Mouse (Mus musculus): ENCODE results near the gene Adprh. TPM values are rescaled to one million over a fixed set of nuclear protein-coding genes. Genes with fewer than 3 reads are reported as not detected.

Gene Adprh
- polyA plus RNA-seq, 1 experiment from 2014 or later = 28.8 TPM

DNA sequence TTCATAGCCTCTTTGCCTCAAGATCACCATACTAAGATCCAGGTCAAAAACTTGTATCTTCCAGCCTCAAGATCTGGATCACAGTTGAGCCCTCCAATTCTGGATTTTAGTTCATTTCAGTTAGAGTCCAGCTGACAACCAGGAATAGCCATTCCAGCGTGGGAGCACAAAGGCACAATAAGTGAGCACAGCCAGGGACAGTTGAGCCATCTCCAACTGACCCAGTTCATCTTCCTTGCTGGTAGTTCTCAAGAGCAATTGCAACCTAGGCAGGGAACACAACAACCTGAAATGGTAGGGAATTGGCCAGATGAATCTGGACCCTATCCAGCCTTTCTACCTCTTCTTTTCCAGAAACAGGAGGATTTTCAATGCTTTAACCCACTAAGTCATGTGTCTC is 13.3 kb downstream of the Adprh start:
- Histone ChIP-seq H3K4me1 (ENCODE audit: control insufficient read depth, low read depth, low read length) (no peaks in the 10 kb centered on the region), H3K4me3 (ENCODE audit: low read depth, low read length) (no peak overlapping the region), H3K27ac (ENCODE audit: low read length) (no peak overlapping the region), H3K36me3 (ENCODE audit: control insufficient read depth, insufficient read depth) (no peaks in the 10 kb centered on the region), H3K9ac (ENCODE audit: low read depth, low read length) (no peak overlapping the region), H3K4me2 (ENCODE audit: low read depth, low read length) (no peak overlapping the region), H3K27me3 (ENCODE audit: control insufficient read depth, insufficient read depth, low read depth, low read length) (no peaks in the 10 kb centered on the region), H3K9me3 (replicated peaks; ENCODE audit: control insufficient read depth, low read length) (no peaks in the 10 kb centered on the region)
- 63% methylated on average over 1 of the region's 1 CpGs for WGBS (ENCODE audit: insufficient replicate concordance)
- ATAC-seq (ENCODE audit: low read depth) = no peak

GRCm38 (mm10) chr16:38434295-38434795 is 18.2 kb downstream of the Adprh start:
- no peak overlapping the region for H3K27ac ChIP-seq (ENCODE audit: low read length)
- peaks cover 3% of the 10 kb centered on the region for H3K4me1 ChIP-seq (ENCODE audit: control insufficient read depth, low read depth, low read length)
- no peaks in the 10 kb centered on the region for H3K27me3 ChIP-seq (ENCODE audit: control insufficient read depth, insufficient read depth, low read depth, low read length)
- H3K4me2 ChIP-seq (ENCODE audit: low read depth, low read length) = no peak overlapping the region
- WGBS (ENCODE audit: insufficient replicate concordance) = 75% methylated on average over 4 of the region's 4 CpGs
- H3K36me3 ChIP-seq (ENCODE audit: control insufficient read depth, insufficient read depth) = no peaks in the 10 kb centered on the region
- no peaks in the 10 kb centered on the region for H3K9me3 ChIP-seq (replicated peaks; ENCODE audit: control insufficient read depth, low read length)
- no peak for ATAC-seq (ENCODE audit: low read depth)
- no peak overlapping the region for H3K9ac ChIP-seq (ENCODE audit: low read depth, low read length)
- no peak overlapping the region for H3K4me3 ChIP-seq (ENCODE audit: low read depth, low read length)

DNA sequence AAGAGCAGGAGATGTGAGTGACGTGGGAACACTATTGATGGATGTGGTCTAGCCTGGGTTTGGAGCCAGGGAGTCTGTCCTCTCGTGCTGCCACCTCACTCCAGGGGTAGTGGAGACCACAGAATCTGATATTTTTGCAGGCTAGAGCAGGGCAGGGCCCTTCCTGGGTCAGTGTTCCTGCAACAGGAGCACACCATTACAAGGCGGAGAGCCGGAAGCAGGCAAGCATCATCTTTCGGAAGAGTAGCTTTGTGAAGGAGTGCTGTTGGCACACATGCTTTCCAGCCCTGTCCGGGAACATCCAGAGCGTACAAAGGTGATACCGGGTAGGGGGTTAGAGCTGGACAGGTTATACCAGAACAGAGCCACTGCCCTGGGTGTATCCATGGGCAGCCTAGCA is 19.0 kb downstream of the Adprh start:
- H3K9me3 ChIP-seq (replicated peaks; ENCODE audit: control insufficient read depth, low read length) = no peaks in the 10 kb centered on the region
- no peak overlapping the region for H3K4me3 ChIP-seq (ENCODE audit: low read depth, low read length)
- H3K9ac ChIP-seq (ENCODE audit: low read depth, low read length) = no peak overlapping the region
- WGBS (ENCODE audit: insufficient replicate concordance) = 78% methylated on average over 8 of the region's 8 CpGs
- peaks cover 3% of the 10 kb centered on the region for H3K4me1 ChIP-seq (ENCODE audit: control insufficient read depth, low read depth, low read length)
- H3K27me3 ChIP-seq (ENCODE audit: control insufficient read depth, insufficient read depth, low read depth, low read length) = no peaks in the 10 kb centered on the region
- ATAC-seq (ENCODE audit: low read depth) = no peak
- no peaks in the 10 kb centered on the region for H3K36me3 ChIP-seq (ENCODE audit: control insufficient read depth, insufficient read depth)
- H3K27ac ChIP-seq (ENCODE audit: low read length) = peak overlapping the region; percentile 56
- no peak overlapping the region for H3K4me2 ChIP-seq (ENCODE audit: low read depth, low read length)

- Histone ChIP-seq H3K27ac (ENCODE audit: low read length) (peak within 1 kb of the TSS; percentile 56), H3K4me2 (ENCODE audit: low read depth, low read length) (peak within 1 kb of the TSS; percentile 37), H3K36me3 (ENCODE audit: control insufficient read depth, insufficient read depth) (no peaks in the 10 kb centered on the region), H3K9ac (ENCODE audit: low read depth, low read length) (peak within 1 kb of the TSS; percentile 10; the same call in 1 of the 2 replicates), H3K4me1 (ENCODE audit: control insufficient read depth, low read depth, low read length) (peaks cover 3% of the 10 kb centered on the region), H3K9me3 (replicated peaks; ENCODE audit: control insufficient read depth, low read length) (no peaks in the 10 kb centered on the region), H3K4me3 (ENCODE audit: low read depth, low read length) (peak within 1 kb of the TSS; percentile 37), H3K27me3 (ENCODE audit: control insufficient read depth, insufficient read depth, low read depth, low read length) (no peaks in the 10 kb centered on the region)
- ATAC-seq (ENCODE audit: low read depth) = peak; percentile 71
- WGBS (ENCODE audit: insufficient replicate concordance) = 48% methylated on average over 11 of the region's 11 CpGs
Observed at GRCm38 (mm10) chr16:38432498-38433425, 19.7 kb downstream of the Adprh start, which contains the start of gene Pla1a. Pla1a (minus strand) TSS chr16:38433145.

DNA sequence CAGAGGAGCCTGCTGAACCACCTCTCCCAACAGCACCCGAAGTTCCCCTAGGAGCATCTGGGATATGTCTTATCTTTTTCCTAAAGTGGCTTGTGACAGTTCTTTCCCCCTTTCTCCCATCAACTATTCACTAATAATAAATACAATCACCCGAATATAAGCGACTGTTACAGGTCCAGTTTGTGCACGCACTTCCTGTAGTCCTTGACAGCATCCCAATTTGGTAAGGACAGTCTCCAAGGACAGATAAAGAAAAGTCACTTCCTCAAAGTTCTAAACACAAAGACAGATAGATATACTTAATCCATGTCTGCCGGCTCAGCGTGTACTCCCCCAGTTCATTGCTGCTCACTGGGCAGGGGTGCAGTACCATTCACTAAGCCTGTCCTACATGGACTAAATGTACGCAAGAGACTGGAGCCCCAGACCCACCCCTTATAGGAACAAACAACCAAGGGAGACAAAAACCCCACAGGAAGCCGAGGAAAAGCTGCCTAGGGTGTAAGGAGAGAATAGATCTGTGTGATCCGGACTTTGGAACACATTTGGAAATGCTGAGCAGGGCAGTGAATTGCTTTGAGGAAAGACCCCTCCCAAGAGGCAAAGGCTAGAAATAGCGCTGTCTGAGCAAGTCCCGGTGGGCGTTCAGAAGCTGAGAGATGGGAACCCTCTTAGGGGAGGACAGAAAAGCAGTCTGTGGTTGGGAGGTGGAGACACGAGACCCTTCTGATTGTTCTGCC is 20.9 kb downstream of the Adprh start:
- Histone ChIP-seq H3K9ac (ENCODE audit: low read depth, low read length) (peak overlapping the region; percentile 10; the same call in 1 of the 2 replicates), H3K4me1 (ENCODE audit: control insufficient read depth, low read depth, low read length) (peaks cover 3% of the 10 kb centered on the region), H3K4me2 (ENCODE audit: low read depth, low read length) (peak overlapping the region; percentile 37), H3K27ac (ENCODE audit: low read length) (no peak overlapping the region), H3K36me3 (ENCODE audit: control insufficient read depth, insufficient read depth) (no peaks in the 10 kb centered on the region), H3K27me3 (ENCODE audit: control insufficient read depth, insufficient read depth, low read depth, low read length) (no peaks in the 10 kb centered on the region), H3K9me3 (replicated peaks; ENCODE audit: control insufficient read depth, low read length) (no peaks in the 10 kb centered on the region), H3K4me3 (ENCODE audit: low read depth, low read length) (peak overlapping the region; percentile 35)
- WGBS (ENCODE audit: insufficient replicate concordance) = 30% methylated on average over 13 of the region's 13 CpGs
- ATAC-seq (ENCODE audit: low read depth) = no peak

DNA sequence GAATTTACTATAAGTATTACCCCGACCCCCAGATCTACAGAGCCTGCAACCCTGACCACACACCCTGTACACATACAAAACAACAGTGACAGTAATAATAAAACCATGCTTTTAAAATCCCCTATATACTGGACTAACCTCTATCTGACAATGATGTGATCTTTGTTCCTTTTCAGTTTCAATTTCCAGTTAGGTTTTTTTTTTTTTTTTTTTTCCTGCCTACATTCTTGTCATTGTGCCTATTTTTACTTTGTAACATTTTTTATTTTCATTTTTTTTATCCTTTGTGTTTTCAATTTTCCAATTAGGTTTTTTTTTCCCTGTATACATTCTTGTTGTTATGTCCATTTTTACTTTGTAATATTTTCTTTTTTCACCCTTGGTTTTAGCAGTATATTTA is 26.7 kb downstream of the Adprh start:
- Histone ChIP-seq H3K4me2 (ENCODE audit: low read depth, low read length) (no peak overlapping the region), H3K4me3 (ENCODE audit: low read depth, low read length) (no peak overlapping the region), H3K9ac (ENCODE audit: low read depth, low read length) (no peak overlapping the region), H3K36me3 (ENCODE audit: control insufficient read depth, insufficient read depth) (no peaks in the 10 kb centered on the region), H3K4me1 (ENCODE audit: control insufficient read depth, low read depth, low read length) (no peaks in the 10 kb centered on the region; the same call in 1 of the 2 replicates), H3K27ac (ENCODE audit: low read length) (no peak overlapping the region), H3K27me3 (ENCODE audit: control insufficient read depth, insufficient read depth, low read depth, low read length) (no peaks in the 10 kb centered on the region), H3K9me3 (replicated peaks; ENCODE audit: control insufficient read depth, low read length) (no peaks in the 10 kb centered on the region)
- 76% methylated on average over 1 of the region's 1 CpGs for WGBS (ENCODE audit: insufficient replicate concordance)
- ATAC-seq (ENCODE audit: low read depth) = no peak

- H3K4me1 ChIP-seq (ENCODE audit: control insufficient read depth, low read depth, low read length) = no peaks in the 10 kb centered on the region; the same call in 1 of the 2 replicates
- H3K27me3 ChIP-seq (ENCODE audit: control insufficient read depth, insufficient read depth, low read depth, low read length) = no peaks in the 10 kb centered on the region
- H3K9me3 ChIP-seq (replicated peaks; ENCODE audit: control insufficient read depth, low read length) = no peaks in the 10 kb centered on the region
- no peak overlapping the region for H3K4me2 ChIP-seq (ENCODE audit: low read depth, low read length)
- ATAC-seq (ENCODE audit: low read depth) = no peak
- no peaks in the 10 kb centered on the region for H3K36me3 ChIP-seq (ENCODE audit: control insufficient read depth, insufficient read depth)
- H3K9ac ChIP-seq (ENCODE audit: low read depth, low read length) = no peak overlapping the region
- H3K27ac ChIP-seq (ENCODE audit: low read length) = no peak overlapping the region
- WGBS (ENCODE audit: insufficient replicate concordance) = 59% methylated on average over 2 of the region's 2 CpGs
- no peak overlapping the region for H3K4me3 ChIP-seq (ENCODE audit: low read depth, low read length)
Observed at GRCm38 (mm10) chr16:38425374-38425773, 27.1 kb downstream of the Adprh start.

GRCm38 (mm10) chr16:38414953-38415352 is 37.5 kb downstream of the Adprh start:
- H3K4me1 ChIP-seq (ENCODE audit: control insufficient read depth, low read depth, low read length) = no peaks in the 10 kb centered on the region
- WGBS (ENCODE audit: insufficient replicate concordance) = 65% methylated on average over 7 of the region's 7 CpGs
- ATAC-seq (ENCODE audit: low read depth) = no peak

More at GRCm38 (mm10) chr16:38414953-38415352, 37.5 kb downstream of the Adprh start:
- no peak overlapping the region for H3K27ac ChIP-seq (ENCODE audit: low read length)
- H3K4me2 ChIP-seq (ENCODE audit: low read depth, low read length) = no peak overlapping the region
- H3K9ac ChIP-seq (ENCODE audit: low read depth, low read length) = no peak overlapping the region
- H3K9me3 ChIP-seq (replicated peaks; ENCODE audit: control insufficient read depth, low read length) = no peaks in the 10 kb centered on the region
- no peaks in the 10 kb centered on the region for H3K27me3 ChIP-seq (ENCODE audit: control insufficient read depth, insufficient read depth, low read depth, low read length)
- no peaks in the 10 kb centered on the region for H3K36me3 ChIP-seq (ENCODE audit: control insufficient read depth, insufficient read depth)
- no peak overlapping the region for H3K4me3 ChIP-seq (ENCODE audit: low read depth, low read length)

Measured in liver, embryonic 16.5 days (tissue).